Mouse (Mus musculus) megakaryocyte-erythroid progenitor cell, adult 5-6 weeks (primary cell): ENCODE measurements around the gene Thada. TPM values are rescaled to one million over a fixed set of nuclear protein-coding genes. Genes with fewer than 3 reads are reported as not detected.

Experiments used
- ATAC-seq: replicated peaks from 2 replicates; pipeline ENCODE4 v1.8.0; 2016; ENCODE audit warnings: mild to moderate bottlenecking, inconsistent platforms; ENCODE audit not compliant: severe bottlenecking, poor library complexity, low FRiP score, low TSS enrichment
- total RNA-seq, 2 experiments: library from RNA; stranded (forward) in 1 of 2; stranded (reverse) in 1 of 2; fragments of 200-1000, 215-1000 nt in 1 of 2; fragments of >200 nt in 1 of 2; fragmentation: Nextera tagmentation in 1 of 2; gene quantifications; 2 replicates each; pipeline ENCODE4 v1.2.3; 2014 to 2017

Gene Thada
- total RNA-seq, 2 experiments from 2014 or later, result 34.0 to 34.5 TPM

GRCm38 (mm10) chr17:84480464-84481355 is 14.7 kb upstream of the Thada start:
- peak; percentile 84 for ATAC-seq

- ATAC-seq, result no peak
Observed at GRCm38 (mm10) chr17:84478276-84478675, 12.3 kb upstream of the Thada start.

- ATAC-seq, result no peak
Observed at GRCm38 (mm10) chr17:84477176-84477575, 11.2 kb upstream of the Thada start.

GRCm38 (mm10) chr17:84474312-84474711 is 8.3 kb upstream of the Thada start:
- ATAC-seq, result no peak

GRCm38 (mm10) chr17:84435012-84435411 is 31.0 kb downstream of the Thada start:
- no peak for ATAC-seq

- no peak for ATAC-seq
Observed at GRCm38 (mm10) chr17:84434233-84434632, 31.8 kb downstream of the Thada start.

GRCm38 (mm10) chr17:84431991-84432390 is 34.0 kb downstream of the Thada start:
- ATAC-seq, result no peak

GRCm38 (mm10) chr17:84424258-84424657 is 41.7 kb downstream of the Thada start:
- no peak for ATAC-seq

- no peak for ATAC-seq
Observed at GRCm38 (mm10) chr17:84422916-84423315, 43.1 kb downstream of the Thada start.

GRCm38 (mm10) chr17:84422001-84422785 is 43.8 kb downstream of the Thada start:
- ATAC-seq, result no peak

- ATAC-seq, result no peak
Observed at GRCm38 (mm10) chr17:84421042-84421441, 45.0 kb downstream of the Thada start.

GRCm38 (mm10) chr17:84420276-84420639 is 45.7 kb downstream of the Thada start:
- peak; percentile 20; the same call in 1 of the 2 replicates for ATAC-seq

- ATAC-seq, result peak; percentile 98
Observed at GRCm38 (mm10) chr17:84419326-84420275, 46.4 kb downstream of the Thada start.

GRCm38 (mm10) chr17:84415936-84416335 is 50.1 kb downstream of the Thada start:
- ATAC-seq, result no peak

- no peak for ATAC-seq
Observed at GRCm38 (mm10) chr17:84408731-84409130, 57.3 kb downstream of the Thada start.

GRCm38 (mm10) chr17:84405616-84406015 is 60.4 kb downstream of the Thada start:
- no peak for ATAC-seq

- ATAC-seq, result no peak
Observed at GRCm38 (mm10) chr17:84401796-84402195, 64.2 kb downstream of the Thada start.

- no peak for ATAC-seq
Observed at GRCm38 (mm10) chr17:84399431-84399830, 66.6 kb downstream of the Thada start.

GRCm38 (mm10) chr17:84390026-84390425 is 76.0 kb downstream of the Thada start:
- no peak for ATAC-seq
